Mouse (Mus musculus): ENCODE measurements around the gene Prcd.

DNA sequence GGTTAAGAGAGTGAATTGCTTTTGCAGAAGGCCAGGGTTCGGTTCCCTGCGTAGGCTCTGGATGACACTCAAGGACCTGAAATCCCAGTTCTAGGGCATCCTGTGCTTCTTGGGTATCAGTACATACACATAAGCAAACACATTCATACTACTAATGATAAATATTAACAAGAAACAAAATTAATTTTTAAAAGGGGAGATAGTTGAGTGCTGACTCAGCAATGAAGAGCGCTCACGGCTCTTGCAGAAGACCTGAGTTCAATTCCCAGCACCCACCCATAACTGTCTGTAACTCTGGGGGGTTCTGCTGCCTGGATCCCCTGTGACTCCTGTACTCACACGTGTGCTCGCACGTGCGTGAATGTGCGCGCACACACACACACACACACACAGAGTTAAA is 36.3 kb downstream of the Prcd start:
- TF ChIP-seq POLR2A (IDR thresholded peaks at IDR 0.05; ENCODE audit: low read depth, low read length) (no peak), CTCF (conservative IDR thresholded peaks at IDR 0.05; ENCODE audit: insufficient read depth, insufficient read length, low read depth, low read length) (no peak)

Measured in kidney, adult 2 months (tissue).